Mouse (Mus musculus) gastrocnemius, adult 2 months (tissue): ENCODE measurements around the gene Gm11077. TPM values are rescaled to one million over a fixed set of nuclear protein-coding genes. Genes with fewer than 3 reads are reported as not detected.
A peak's percentile ranks its signal among the peaks of the same experiment; 100 is the strongest.

ENCODE experiments used
- DNase-seq: peaks from one replicate; pipeline ENCODE4 v3.0.0; 2022
- H3K27ac ChIP-seq: fragments of 200-600 bp; 2 replicates; pipeline ENCODE4 v1.8.1; 2022; ENCODE audit warnings: mild to moderate bottlenecking
- H3K4me3 ChIP-seq: fragments of 200-600 bp; 2 replicates; pipeline ENCODE4 v1.8.1; 2022; ENCODE audit warnings: mild to moderate bottlenecking, moderate library complexity
- CTCF ChIP-seq: fragments of 200-600 bp; IDR thresholded peaks from 2 replicates; pipeline ENCODE4 v1.8.1; 2022; ENCODE audit warnings: antibody characterized with exemption, mild to moderate bottlenecking, moderate library complexity
- intact Hi-C: fragments of 180-260 bp; cut with DNase I; formaldehyde crosslinking; loops from one replicate; pipeline ENCODE4 v1.15.1; 2025
- long read RNA-seq, 2 experiments: library from polyadenylated mRNA; stranded (forward); transcript quantifications; one replicate each; pipeline ENCODE4 v2.0.0; 2021
- total RNA-seq, 2 experiments: library from RNA; stranded (reverse); gene quantifications; 2 replicates each; pipeline ENCODE4 v1.2.3; 2021

Gm11077 gene
- not detected for total RNA-seq
- long read RNA-seq, experiment 1 = 0 reads
- long read RNA-seq, experiment 2 = 0 reads

DNA sequence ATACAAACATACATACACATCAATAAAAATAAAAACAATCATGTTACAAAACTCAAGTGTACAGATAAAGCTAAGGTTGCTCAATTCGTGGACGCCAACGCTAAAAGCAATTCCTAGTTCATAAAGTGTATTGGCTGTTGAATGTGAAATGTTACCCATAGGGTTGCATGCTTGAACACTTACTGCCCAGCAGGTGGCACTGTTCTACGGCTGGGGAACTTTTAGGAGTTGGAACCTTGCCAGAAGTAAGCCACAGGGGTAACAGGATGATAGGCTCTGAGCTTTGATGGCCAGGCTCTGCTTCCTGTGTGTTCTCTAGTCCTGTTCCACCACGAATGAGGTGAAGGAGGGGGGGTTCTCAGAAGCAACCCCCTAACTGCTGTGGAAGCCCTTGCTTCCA lies at the start of gene Gm11077:
Gm11077 (plus strand) TSS at position 13 of the 400 bp plus-strand sequence.
- TF ChIP-seq CTCF = peak; percentile 32; the same call in 1 of the 2 replicates
- no peak within 1 kb of the TSS for H3K4me3 ChIP-seq
- H3K27ac ChIP-seq = no peak within 1 kb of the TSS
- no peak for DNase-seq
- intact Hi-C loops = no loop called here

DNA sequence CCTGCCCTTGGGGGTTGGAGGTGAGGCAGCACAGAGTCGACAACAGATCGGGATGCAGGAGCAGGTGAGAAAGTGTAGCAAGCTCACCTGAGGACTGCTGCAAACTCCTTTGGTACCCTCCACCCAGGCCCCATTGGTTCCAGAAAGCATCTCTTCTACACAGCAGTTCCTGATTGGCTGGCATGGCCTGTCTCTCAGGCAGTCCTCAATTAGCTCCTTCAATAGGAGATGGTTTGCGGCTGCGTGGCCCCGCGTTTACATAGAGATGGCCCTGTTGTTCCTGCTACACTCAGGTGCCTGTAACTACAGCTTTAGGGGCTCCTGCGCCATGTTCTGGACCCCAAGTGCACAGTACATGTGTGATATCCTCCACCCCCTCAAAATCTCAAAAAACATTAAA lies 48.4 kb upstream of the Gm11077 start:
- no peak for DNase-seq
- intact Hi-C loops = no loop called here
- no peak for TF ChIP-seq CTCF
- H3K4me3 ChIP-seq = no peak overlapping the region
- no peak overlapping the region for H3K27ac ChIP-seq

DNA sequence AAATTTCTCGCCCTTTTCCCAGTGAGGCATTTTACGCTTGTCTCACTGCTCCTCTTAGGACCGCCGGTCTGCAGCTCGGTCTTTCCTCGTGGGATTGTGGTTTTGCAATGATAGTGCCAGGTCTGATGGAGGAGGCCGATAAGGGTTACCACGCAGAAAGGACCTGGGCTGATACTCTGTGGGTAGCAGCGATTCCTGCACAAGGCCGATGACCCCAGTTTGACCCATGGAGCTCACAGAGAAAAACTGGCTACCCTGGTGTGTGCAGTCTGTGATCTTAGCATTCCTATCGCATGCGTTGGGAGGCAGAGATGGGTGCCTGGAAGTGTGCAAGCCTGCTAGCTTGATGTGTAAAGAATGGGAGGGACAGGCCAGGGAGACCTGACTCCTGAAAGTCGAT lies 46.3 kb upstream of the Gm11077 start:
- intact Hi-C loops = no loop called here
- no peak overlapping the region for H3K4me3 ChIP-seq
- TF ChIP-seq CTCF = no peak
- DNase-seq = no peak
- no peak overlapping the region for H3K27ac ChIP-seq

DNA sequence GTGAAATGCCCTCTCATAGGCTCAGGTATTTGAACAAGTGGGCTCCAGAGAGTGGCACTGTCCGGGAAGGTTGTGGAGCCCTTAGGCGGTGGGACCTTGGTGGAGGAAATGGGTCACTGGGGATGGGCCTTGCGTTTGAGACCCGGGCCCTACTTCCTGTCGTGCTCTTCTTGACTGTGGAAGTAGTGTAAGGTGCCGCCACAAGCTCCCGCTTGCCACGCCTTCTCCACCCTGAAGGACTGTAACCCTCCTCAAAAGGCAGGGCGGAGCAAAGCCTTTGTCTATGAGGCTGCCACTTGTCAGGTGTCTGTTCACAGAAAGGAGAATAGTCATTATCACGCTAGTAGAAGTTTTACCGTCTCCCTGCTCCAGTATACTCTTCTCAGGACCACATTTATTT lies 44.7 kb upstream of the Gm11077 start:
- Histone ChIP-seq H3K27ac (no peak overlapping the region), H3K4me3 (no peak overlapping the region)
- intact Hi-C loops = no loop called here
- no peak for TF ChIP-seq CTCF
- DNase-seq = no peak

DNA sequence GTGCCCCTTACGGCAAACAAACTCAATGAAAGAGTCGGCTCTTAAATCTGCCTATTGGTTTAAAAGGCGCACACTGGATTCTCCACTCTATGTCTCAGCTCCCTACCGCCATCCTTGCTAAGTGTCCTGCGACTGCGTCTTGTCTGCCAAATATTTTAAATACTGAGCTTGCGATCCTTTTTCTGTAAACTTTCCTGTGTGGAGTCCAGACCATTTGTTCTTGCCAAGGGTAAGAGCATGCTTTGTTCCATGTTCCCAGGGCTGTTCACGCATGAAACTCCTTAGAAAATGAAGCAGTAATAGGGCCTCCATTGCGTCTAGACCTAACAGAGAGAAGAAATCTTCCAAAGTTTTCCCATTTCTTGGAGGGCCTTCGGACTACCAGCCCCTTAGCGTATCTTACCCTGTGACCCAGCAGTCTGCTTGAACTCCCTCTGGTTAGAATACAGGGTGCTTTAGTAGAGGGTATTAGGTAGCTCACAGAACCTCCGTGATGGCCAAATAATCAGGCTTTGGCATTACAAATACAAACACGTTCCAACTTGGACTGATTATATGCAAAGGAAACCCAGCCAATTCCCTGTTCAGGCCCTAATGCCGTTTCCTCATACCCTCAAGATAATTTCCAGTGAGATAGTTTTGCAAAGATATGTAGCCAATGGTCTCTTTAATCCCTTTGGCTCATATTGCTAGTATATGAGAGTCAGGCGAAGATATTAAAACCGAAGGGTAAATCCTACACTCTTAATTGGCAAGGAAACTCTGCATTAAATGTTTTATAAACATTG lies 39.3 kb upstream of the Gm11077 start:
- H3K27ac ChIP-seq = no peak overlapping the region
- intact Hi-C loops = no loop called here

DNA sequence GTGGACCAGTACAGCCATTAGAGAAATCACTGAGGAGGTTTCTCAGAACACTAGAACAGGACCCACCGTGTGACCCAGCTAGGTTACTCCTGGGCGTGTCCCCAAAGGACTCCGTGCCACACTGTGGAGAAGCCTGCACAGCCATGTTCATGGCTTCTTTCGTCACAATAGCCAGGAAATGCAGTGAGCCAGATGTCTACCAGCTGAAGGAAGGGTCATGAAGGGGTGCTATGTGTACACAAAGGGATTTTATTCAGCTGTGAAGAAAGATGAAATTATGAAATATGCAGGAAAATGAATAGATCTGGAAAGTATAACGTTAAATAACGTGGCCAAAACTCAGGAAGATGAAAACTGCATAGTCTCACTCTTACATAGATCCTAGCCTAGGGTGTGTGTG lies 36.9 kb upstream of the Gm11077 start:
- Histone ChIP-seq H3K27ac (no peak overlapping the region), H3K4me3 (no peak overlapping the region)
- intact Hi-C loops = no loop called here
- no peak for TF ChIP-seq CTCF
- no peak for DNase-seq

More for the DNA sequence above, 39.3 kb upstream of the Gm11077 start:
- no peak for TF ChIP-seq CTCF
- no peak for DNase-seq
- no peak overlapping the region for H3K4me3 ChIP-seq

DNA sequence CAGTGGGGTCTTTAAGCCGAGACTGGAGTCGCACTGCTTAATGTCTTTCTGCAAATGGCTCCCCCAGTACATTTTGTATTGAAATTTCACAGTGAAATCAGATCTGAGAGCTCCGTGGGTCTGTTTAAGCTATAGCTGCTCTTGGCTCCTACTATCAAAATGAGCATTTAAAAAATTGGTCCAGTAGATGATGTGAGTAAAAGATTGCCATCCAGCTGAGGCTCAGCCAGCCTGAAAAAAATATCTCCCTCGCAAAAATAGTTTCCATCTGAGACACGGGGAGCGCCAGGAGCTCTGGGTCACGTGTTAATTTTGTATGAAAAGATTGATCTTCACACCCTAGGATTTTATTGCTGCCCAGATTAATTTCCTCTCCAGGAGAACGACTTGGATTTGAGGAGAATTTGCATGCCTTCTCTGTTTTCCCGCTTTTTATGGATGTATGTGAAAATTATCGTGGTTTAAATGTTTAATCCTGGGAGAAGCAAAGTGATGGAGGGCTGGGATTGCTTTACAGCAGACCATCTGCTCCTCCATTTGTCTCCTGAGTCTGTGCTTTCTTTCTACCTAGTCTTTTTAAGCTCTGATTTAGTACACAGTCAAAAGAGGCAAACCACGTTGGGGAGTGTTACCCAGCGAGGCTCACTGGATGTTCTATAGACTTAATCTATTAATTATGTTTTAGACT lies 32.7 kb upstream of the Gm11077 start:
- Histone ChIP-seq H3K27ac (no peak overlapping the region), H3K4me3 (no peak overlapping the region)
- no peak for TF ChIP-seq CTCF
- DNase-seq = no peak
- intact Hi-C loops = no loop called here

DNA sequence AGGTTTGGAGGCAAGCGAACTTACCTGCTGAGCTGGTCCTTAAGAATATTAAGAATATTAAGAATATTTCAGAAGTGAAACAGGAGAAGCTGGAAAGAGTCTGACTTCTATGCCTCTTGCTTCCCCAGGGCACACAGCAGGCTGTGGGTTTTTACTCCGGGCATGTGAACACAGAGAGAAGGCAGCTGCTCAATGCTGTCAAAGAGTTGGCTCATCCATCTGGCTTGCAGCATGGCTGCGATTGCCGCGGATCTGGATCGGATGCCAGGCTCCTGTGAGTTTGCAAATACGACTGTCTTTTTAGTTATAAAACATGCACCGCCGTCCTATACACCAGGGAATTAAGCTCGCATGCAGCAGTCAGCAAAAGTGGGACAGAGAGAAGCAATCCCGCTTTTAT lies 31.1 kb upstream of the Gm11077 start:
- Histone ChIP-seq H3K27ac (peak overlapping the region; percentile 13; the same call in 1 of the 2 replicates), H3K4me3 (peak overlapping the region; percentile 29; the same call in 1 of the 2 replicates)
- TF ChIP-seq CTCF = no peak
- DNase-seq = peak; percentile 75
- intact Hi-C loops = no loop called here

DNA sequence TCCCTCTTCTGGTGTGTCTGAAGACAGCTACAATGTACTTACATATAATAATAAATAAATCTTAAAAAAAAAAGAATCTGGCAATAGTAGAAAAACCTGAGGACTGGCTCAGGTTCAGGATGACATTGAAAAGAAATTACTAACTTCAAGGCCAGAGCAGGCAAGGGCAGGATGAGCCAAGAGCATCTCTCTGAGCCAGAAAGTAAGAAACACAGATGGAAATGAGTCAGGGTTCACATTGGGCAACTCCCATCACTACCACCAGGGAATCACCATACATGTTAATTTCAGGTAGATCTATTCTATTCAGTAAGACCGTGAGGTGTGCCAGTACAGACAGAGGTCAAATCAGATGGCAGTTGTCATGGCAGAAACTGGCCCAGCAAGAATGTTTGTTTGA lies 30.5 kb upstream of the Gm11077 start:
- no peak for TF ChIP-seq CTCF
- DNase-seq = no peak
- no peak overlapping the region for H3K27ac ChIP-seq
- H3K4me3 ChIP-seq = no peak overlapping the region
- intact Hi-C loops = no loop called here

DNA sequence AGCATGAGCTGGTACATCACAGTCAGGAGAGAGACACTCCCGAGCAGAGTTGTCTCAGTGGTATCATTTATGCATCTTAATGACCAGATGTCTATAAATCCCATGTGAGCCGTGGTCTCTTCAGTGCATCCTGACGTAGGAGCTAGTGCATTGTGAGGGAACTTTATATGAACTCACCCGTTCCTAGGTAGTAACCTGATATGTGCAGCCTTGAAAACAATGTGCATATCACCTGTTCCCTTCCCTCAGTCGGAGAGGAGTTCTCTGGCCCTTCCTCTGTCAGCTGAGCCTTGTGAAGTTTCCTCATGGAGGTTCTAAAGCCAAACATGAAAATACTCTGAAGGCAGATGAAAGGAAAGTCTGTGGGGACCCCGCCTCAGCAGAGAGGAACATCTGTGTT lies 27.8 kb upstream of the Gm11077 start:
- Histone ChIP-seq H3K27ac (no peak overlapping the region), H3K4me3 (no peak overlapping the region)
- intact Hi-C loops = loop anchor here (10.0 kb wide), 1 partner anchor 226 kb away; no protein-coding TSS in a partner anchor
- no peak for DNase-seq
- no peak for TF ChIP-seq CTCF

DNA sequence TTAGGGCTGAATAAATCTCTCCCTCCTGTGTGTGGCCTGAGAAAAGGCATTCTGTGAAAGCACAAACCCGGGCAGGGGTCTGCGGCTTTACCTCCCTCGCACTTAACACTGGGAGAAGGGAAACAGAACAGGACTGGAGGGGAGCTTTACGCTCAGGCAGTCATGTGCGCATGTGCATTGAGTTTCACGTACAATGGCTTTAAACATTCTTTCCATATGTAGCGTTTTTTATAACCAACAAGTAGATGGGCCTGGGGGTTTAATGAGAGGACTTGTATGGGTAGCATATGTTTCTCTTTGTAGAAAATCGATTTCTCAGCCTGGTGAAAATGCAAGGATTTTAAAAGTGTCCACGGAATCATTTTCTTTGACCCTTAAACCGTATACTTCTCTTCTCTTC lies 24.0 kb upstream of the Gm11077 start:
- no peak for DNase-seq
- H3K27ac ChIP-seq = no peak overlapping the region
- H3K4me3 ChIP-seq = no peak overlapping the region
- intact Hi-C loops = loop anchor here (10.0 kb wide), 1 partner anchor 230 kb away; no protein-coding TSS in a partner anchor
- TF ChIP-seq CTCF = no peak

DNA sequence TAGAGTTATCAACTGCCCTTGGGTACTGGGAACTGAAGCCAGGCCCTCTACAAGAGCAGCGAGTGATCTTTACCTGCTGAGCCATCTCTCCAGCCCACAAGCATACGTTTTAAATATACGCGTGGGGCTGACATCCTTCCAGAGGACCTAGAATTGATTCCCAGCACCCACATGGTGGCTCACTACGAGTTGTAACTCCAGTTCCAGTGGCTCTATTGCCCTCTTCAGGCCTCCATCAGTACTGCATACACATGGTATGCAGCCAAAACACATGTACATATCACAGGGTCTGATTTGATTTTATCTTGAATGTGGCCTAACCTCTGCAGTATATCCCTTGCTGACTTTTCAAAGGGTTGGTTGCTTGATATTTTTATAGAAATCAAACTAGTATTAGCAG lies 23.0 kb upstream of the Gm11077 start:
- H3K4me3 ChIP-seq = no peak overlapping the region
- intact Hi-C loops = loop anchor here (10.0 kb wide), 1 partner anchor 231 kb away; no protein-coding TSS in a partner anchor
- DNase-seq = no peak

DNA sequence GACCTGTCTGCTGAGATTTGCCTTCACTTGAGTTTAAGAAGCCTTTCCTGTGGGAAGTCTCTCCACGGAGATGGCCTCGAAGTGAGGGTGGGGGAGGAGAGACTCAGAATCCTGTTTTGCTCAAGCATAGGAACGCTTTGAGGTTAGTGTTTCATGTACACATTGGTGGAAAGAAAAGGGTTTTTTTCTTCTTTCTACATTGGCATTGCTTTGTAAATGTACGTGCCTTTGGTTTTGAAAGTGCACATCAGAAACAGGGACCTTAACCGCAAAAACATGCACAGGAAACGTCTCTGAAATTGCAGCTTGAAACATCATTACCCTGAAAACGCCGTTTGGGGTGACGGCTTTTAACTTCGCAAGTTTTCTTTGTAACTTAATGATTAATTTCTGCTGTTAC lies 21.0 kb upstream of the Gm11077 start:
- Histone ChIP-seq H3K27ac (peak overlapping the region; percentile 16; the same call in 1 of the 2 replicates), H3K4me3 (0 out of 2 replicates have a peak overlapping the region, but pooled peaks have one; percentile 15)
- intact Hi-C loops = loop anchor here (10.0 kb wide), 1 partner anchor 233 kb away; no protein-coding TSS in a partner anchor
- no peak for TF ChIP-seq CTCF
- no peak for DNase-seq

More for the DNA sequence above, 23.0 kb upstream of the Gm11077 start:
- 0 out of 2 replicates have a peak, but pooled peaks have one; percentile 0 for TF ChIP-seq CTCF
- H3K27ac ChIP-seq = no peak overlapping the region
